Mouse (Mus musculus): ENCODE data around the gene Gm21518.
"Not testable (repeated sequence)": the region's sequence is repeated elsewhere in the genome, so short reads cannot be mapped to it uniquely, and the experiment has no call there.

Gm21518 gene

DNA sequence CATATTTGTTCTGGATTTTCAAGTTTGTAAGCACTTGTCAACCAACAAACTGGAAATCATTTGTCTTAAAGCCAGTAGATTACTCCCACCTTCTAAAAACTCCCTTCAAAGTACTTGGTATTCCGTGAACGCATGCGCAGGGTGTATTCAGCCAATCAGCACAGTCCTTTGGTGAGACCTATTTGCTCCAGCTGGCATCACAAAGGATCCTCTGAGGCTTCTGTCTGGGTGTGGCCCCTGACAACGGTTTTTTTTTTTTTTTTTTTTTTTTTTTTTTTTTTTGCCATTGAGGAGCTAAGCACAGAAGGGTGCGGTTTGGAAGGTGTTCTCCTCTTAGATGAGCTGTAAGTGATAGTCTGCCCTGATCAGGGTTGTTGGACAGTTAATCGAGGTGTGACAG lies at the start of gene Gm21518:
Gm21518 (plus strand) TSS at position 301 of the 400 bp plus-strand sequence.
- not testable (repeated sequence) for DNase-seq

Measured in cerebellum, postnatal 10 days (tissue).